Mouse (Mus musculus) MEL (cell line): Measurements from ENCODE around the gene Opcml.

Experiments
- POLR2AphosphoS5 ChIP-seq: IDR thresholded peaks from 2 replicates; pipeline ENCODE4 v1.6.1; 2012; ENCODE audit warnings: low read depth, borderline replicate concordance, mild to moderate bottlenecking, inconsistent platforms, low read length, moderate library complexity, mixed read lengths
- USF1 ChIP-seq: IDR thresholded peaks from 2 replicates; pipeline ENCODE4 v1.6.1; 2014; ENCODE audit warnings: low read depth, mild to moderate bottlenecking, inconsistent platforms, low read length, improper control_type of control experiment, moderate library complexity

GRCm38 (mm10) chr9:28937980-28938379 lies 1147.4 kb downstream of the Opcml start:
- TF ChIP-seq POLR2AphosphoS5 (no peak), USF1 (no peak)
